Mouse (Mus musculus): ENCODE results near the gene Lce6a. TPM values are rescaled to one million over a fixed set of nuclear protein-coding genes. Genes with fewer than 3 reads are reported as not detected.

Gene Lce6a
- polyA plus RNA-seq (2012; rRNA removed; ENCODE audit: low replicate concordance): not detected in 2 replicates

GRCm38 (mm10) chr3:92621560-92621959 lies at the start of gene Lce6a:
Gene Lce6a (minus strand): TSS chr3:92621660.

GRCm38 (mm10) chr3:92670215-92670614 lies 48.8 kb upstream of the Lce6a start, which contains the start of gene Lce1a2:
Gene Lce1a2 (minus strand): TSS chr3:92670315.

GRCm38 (mm10) chr3:92656826-92657225 lies 35.4 kb upstream of the Lce6a start, which contains the start of gene Lce1b:
Gene Lce1b (minus strand): TSS chr3:92656926.

GRCm38 (mm10) chr3:92648207-92648606 lies 26.7 kb upstream of the Lce6a start, which contains the start of gene Lce1a1:
Gene Lce1a1 (minus strand): TSS chr3:92648307.

GRCm38 (mm10) chr3:92607392-92607791 lies 14.1 kb downstream of the Lce6a start, which contains the start of gene 2210017I01Rik:
Gene 2210017I01Rik (minus strand): TSS chr3:92607492.

GRCm38 (mm10) chr3:92588858-92589257 lies 32.6 kb downstream of the Lce6a start, which contains the start of gene Smcp:
Gene Smcp (minus strand): TSS chr3:92588997.

GRCm38 (mm10) chr3:92573449-92574041 lies 47.9 kb downstream of the Lce6a start, which contains the start of gene Ivl:
Gene Ivl (minus strand): TSS chr3:92573735.

Other genes with a start within 250 kb of the Lce6a start
- not detected in 2 replicates for gene Sprr2h, start 236.0 kb downstream of the Lce6a start, polyA plus RNA-seq (2012; rRNA removed; ENCODE audit: low replicate concordance)
- gene Sprr2i, start 213.7 kb downstream of the Lce6a start, polyA plus RNA-seq (2012; rRNA removed; ENCODE audit: low replicate concordance): not detected in 2 replicates
- not detected in 2 replicates for gene Sprr2j-ps, start 203.6 kb downstream of the Lce6a start, polyA plus RNA-seq (2012; rRNA removed; ENCODE audit: low replicate concordance)
- 10.1 and 10.8 TPM in 2 replicates for gene Gm9774, start 192.2 kb downstream of the Lce6a start, polyA plus RNA-seq (2012; rRNA removed; ENCODE audit: low replicate concordance)
- gene Sprr2k, start 189.1 kb downstream of the Lce6a start, polyA plus RNA-seq (2012; rRNA removed; ENCODE audit: low replicate concordance): not detected in 2 replicates
- not detected in 2 replicates for gene Sprr1b, start 182.9 kb downstream of the Lce6a start, polyA plus RNA-seq (2012; rRNA removed; ENCODE audit: low replicate concordance)
- 0.33 TPM in 1 of 2 replicates, not detected in the other for gene Sprr3, start 162.9 kb downstream of the Lce6a start, polyA plus RNA-seq (2012; rRNA removed; ENCODE audit: low replicate concordance)
- gene Sprr1a, start 135.8 kb downstream of the Lce6a start, polyA plus RNA-seq (2012; rRNA removed; ENCODE audit: low replicate concordance): 12.2 and 29.6 TPM in 2 replicates
- gene Sprr4, start 121.2 kb downstream of the Lce6a start, polyA plus RNA-seq (2012; rRNA removed; ENCODE audit: low replicate concordance): not detected in 2 replicates
- gene 2310046K23Rik, start 87.1 kb downstream of the Lce6a start, polyA plus RNA-seq (2012; rRNA removed; ENCODE audit: low replicate concordance): not detected in 2 replicates
- not detected in 2 replicates for gene Ivl, start 47.9 kb downstream of the Lce6a start, polyA plus RNA-seq (2012; rRNA removed; ENCODE audit: low replicate concordance)
- gene Smcp, start 32.7 kb downstream of the Lce6a start, polyA plus RNA-seq (2012; rRNA removed; ENCODE audit: low replicate concordance): 0.26 TPM in 1 of 2 replicates, not detected in the other
- not detected in 2 replicates for gene 2210017I01Rik, start 14.2 kb downstream of the Lce6a start, polyA plus RNA-seq (2012; rRNA removed; ENCODE audit: low replicate concordance)
- gene Lce1a1, start 26.6 kb upstream of the Lce6a start, polyA plus RNA-seq (2012; rRNA removed; ENCODE audit: low replicate concordance): not detected in 2 replicates
- 0.19 TPM in 1 of 2 replicates, not detected in the other for gene Lce1b, start 35.3 kb upstream of the Lce6a start, polyA plus RNA-seq (2012; rRNA removed; ENCODE audit: low replicate concordance)
- gene Lce1a2, start 48.7 kb upstream of the Lce6a start, polyA plus RNA-seq (2012; rRNA removed; ENCODE audit: low replicate concordance): not detected in 2 replicates
- 0.27 TPM in 1 of 2 replicates, not detected in the other for gene Lce1c, start 57.6 kb upstream of the Lce6a start, polyA plus RNA-seq (2012; rRNA removed; ENCODE audit: low replicate concordance)
- gene Lce1d, start 65.5 kb upstream of the Lce6a start, polyA plus RNA-seq (2012; rRNA removed; ENCODE audit: low replicate concordance): not detected in 2 replicates
- not detected in 2 replicates for gene Lce1e, start 87.4 kb upstream of the Lce6a start, polyA plus RNA-seq (2012; rRNA removed; ENCODE audit: low replicate concordance)
- 0.21 TPM in 1 of 2 replicates, not detected in the other for gene Lce1f, start 98.7 kb upstream of the Lce6a start, polyA plus RNA-seq (2012; rRNA removed; ENCODE audit: low replicate concordance)
- not detected in 2 replicates for gene Gm38119, start 117.4 kb upstream of the Lce6a start, polyA plus RNA-seq (2012; rRNA removed; ENCODE audit: low replicate concordance)
- gene Lce1g, start 130.7 kb upstream of the Lce6a start, polyA plus RNA-seq (2012; rRNA removed; ENCODE audit: low replicate concordance): not detected in 2 replicates
- gene Lce1h, start 143.4 kb upstream of the Lce6a start, polyA plus RNA-seq (2012; rRNA removed; ENCODE audit: low replicate concordance): not detected in 2 replicates
- not detected in 2 replicates for gene Lce1i, start 157.2 kb upstream of the Lce6a start, polyA plus RNA-seq (2012; rRNA removed; ENCODE audit: low replicate concordance)
- gene Lce1j, start 168.9 kb upstream of the Lce6a start, polyA plus RNA-seq (2012; rRNA removed; ENCODE audit: low replicate concordance): not detected in 2 replicates
- not detected in 2 replicates for gene Lce1k, start 186.2 kb upstream of the Lce6a start, polyA plus RNA-seq (2012; rRNA removed; ENCODE audit: low replicate concordance)
- gene Kprp, start 205.6 kb upstream of the Lce6a start, polyA plus RNA-seq (2012; rRNA removed; ENCODE audit: low replicate concordance): not detected in 2 replicates
- gene Lce1l, start 229.6 kb upstream of the Lce6a start, polyA plus RNA-seq (2012; rRNA removed; ENCODE audit: low replicate concordance): not detected in 2 replicates
- gene 2310050C09Rik, start 248.6 kb upstream of the Lce6a start, polyA plus RNA-seq (2012; rRNA removed; ENCODE audit: low replicate concordance): not detected in 2 replicates

Measured in duodenum, adult 2 months (tissue).